Mouse (Mus musculus) ES-Bruce4 (cell line): ENCODE results near the gene Samd14. TPM values are rescaled to one million over a fixed set of nuclear protein-coding genes. Genes with fewer than 3 reads are reported as not detected.
A peak's percentile ranks its signal among the peaks of the same experiment; 100 is the strongest.

Experiments used
- H3K27ac ChIP-seq: 2 replicates; pipeline ENCODE4 v1.5.1; 2012; ENCODE audit warnings: low read length, inconsistent platforms; ENCODE audit not compliant: insufficient read depth
- H3K27me3 ChIP-seq: 2 replicates; pipeline ENCODE4 v1.6.1; 2012; ENCODE audit warnings: mild to moderate bottlenecking, low read length, inconsistent platforms; ENCODE audit not compliant: control insufficient read depth, poor library complexity, insufficient read depth, severe bottlenecking
- H3K36me3 ChIP-seq: 2 replicates; pipeline ENCODE4 v1.6.1; 2012; ENCODE audit warnings: inconsistent platforms, mild to moderate bottlenecking, low read length, moderate library complexity; ENCODE audit not compliant: control insufficient read depth, poor library complexity, insufficient read depth, severe bottlenecking
- H3K4me1 ChIP-seq: one replicate; pipeline ENCODE4 v1.8.1; 2011; ENCODE audit warnings: low read length; ENCODE audit not compliant: control insufficient read depth, insufficient read depth
- H3K4me3 ChIP-seq: 2 replicates; pipeline ENCODE4 v1.5.1; 2011; ENCODE audit warnings: low read depth, mild to moderate bottlenecking, low read length
- H3K9ac ChIP-seq: 2 replicates; pipeline ENCODE4 v1.6.1; 2012; ENCODE audit warnings: low read depth, mild to moderate bottlenecking, inconsistent platforms; ENCODE audit not compliant: poor library complexity, severe bottlenecking
- H3K9me3 ChIP-seq: replicated peaks from 2 replicates; pipeline ENCODE4 v1.6.1; 2012; ENCODE audit warnings: mild to moderate bottlenecking, low read length, inconsistent platforms; ENCODE audit not compliant: control insufficient read depth, poor library complexity, insufficient read depth, severe bottlenecking
- CTCF ChIP-seq: IDR thresholded peaks from one replicate; pipeline ENCODE4 v1.8.1; 2011; ENCODE audit warnings: low read depth, low read length
- EP300 ChIP-seq: IDR thresholded peaks from 2 replicates; pipeline ENCODE4 v1.6.1; 2011; ENCODE audit warnings: low read depth, low read length; ENCODE audit not compliant: insufficient read depth
- POLR2A ChIP-seq: IDR thresholded peaks from one replicate; pipeline ENCODE4 v1.8.1; 2011; ENCODE audit warnings: low read length; ENCODE audit not compliant: insufficient read depth
- polyA plus RNA-seq: library from polyadenylated mRNA; stranded (reverse); fragments of >200 nt; gene quantifications from 2 replicates; pipeline ENCODE4 v1.2.4, GENCODE M21; 2011; ENCODE audit warnings: low read depth; ENCODE audit not compliant: missing spikeins, insufficient read depth, insufficient read length

The Samd14 gene
- polyA plus RNA-seq, 1 experiment = 0.30 TPM

GRCm38 (mm10) chr11:95011416-95011815 is 1.7 kb downstream of the Samd14 start:
- H3K4me3 ChIP-seq = no peak overlapping the region
- no peak overlapping the region for H3K9ac ChIP-seq
- H3K27me3 ChIP-seq = peaks cover 5% of the 10 kb centered on the region
- TF ChIP-seq EP300 (no peak), CTCF (no peak), POLR2A (no peak)
- no peaks in the 10 kb centered on the region for H3K36me3 ChIP-seq
- no peaks in the 10 kb centered on the region for H3K9me3 ChIP-seq
- H3K4me1 ChIP-seq = no peaks in the 10 kb centered on the region
- H3K27ac ChIP-seq = no peak overlapping the region

- no peaks in the 10 kb centered on the region for H3K4me1 ChIP-seq
- TF ChIP-seq POLR2A = no peak
- no peak for TF ChIP-seq CTCF
- no peak for TF ChIP-seq EP300
- H3K4me3 ChIP-seq = no peak overlapping the region
- H3K27me3 ChIP-seq = peaks cover 5% of the 10 kb centered on the region
- no peaks in the 10 kb centered on the region for H3K36me3 ChIP-seq
- H3K9ac ChIP-seq = no peak overlapping the region
- H3K9me3 ChIP-seq = no peaks in the 10 kb centered on the region
- no peak overlapping the region for H3K27ac ChIP-seq
These were observed 2.4 kb downstream of the Samd14 start for GRCm38 (mm10) chr11:95012075-95012474.

GRCm38 (mm10) chr11:95012487-95012886 is 2.8 kb downstream of the Samd14 start:
- no peak for TF ChIP-seq POLR2A
- TF ChIP-seq EP300 = no peak
- TF ChIP-seq CTCF = no peak
- H3K4me3 ChIP-seq = no peak overlapping the region
- H3K4me1 ChIP-seq = no peaks in the 10 kb centered on the region
- no peaks in the 10 kb centered on the region for H3K36me3 ChIP-seq
- H3K27me3 ChIP-seq = peaks cover 5% of the 10 kb centered on the region
- no peak overlapping the region for H3K27ac ChIP-seq
- no peaks in the 10 kb centered on the region for H3K9me3 ChIP-seq
- H3K9ac ChIP-seq = no peak overlapping the region

GRCm38 (mm10) chr11:95015484-95015883 is 5.8 kb downstream of the Samd14 start:
- Histone ChIP-seq H3K4me1 (no peaks in the 10 kb centered on the region), H3K9me3 (no peaks in the 10 kb centered on the region), H3K27ac (no peak overlapping the region), H3K36me3 (no peaks in the 10 kb centered on the region), H3K27me3 (peaks cover under 1% of the 10 kb centered on the region), H3K4me3 (no peak overlapping the region), H3K9ac (no peak overlapping the region)
- TF ChIP-seq POLR2A = no peak
- no peak for TF ChIP-seq CTCF
- no peak for TF ChIP-seq EP300

GRCm38 (mm10) chr11:95022237-95022992 is 12.7 kb downstream of the Samd14 start:
- H3K27me3 ChIP-seq = no peaks in the 10 kb centered on the region
- no peaks in the 10 kb centered on the region for H3K36me3 ChIP-seq
- TF ChIP-seq CTCF (peak; percentile 74), POLR2A (no peak), EP300 (no peak)

GRCm38 (mm10) chr11:95023481-95023880 is 13.8 kb downstream of the Samd14 start:
- H3K27me3 ChIP-seq = no peaks in the 10 kb centered on the region
- H3K27ac ChIP-seq = no peak overlapping the region
- no peaks in the 10 kb centered on the region for H3K4me1 ChIP-seq
- no peaks in the 10 kb centered on the region for H3K9me3 ChIP-seq
- TF ChIP-seq POLR2A (no peak), CTCF (no peak), EP300 (no peak)
- H3K36me3 ChIP-seq = no peaks in the 10 kb centered on the region
- H3K9ac ChIP-seq = no peak overlapping the region
- no peak overlapping the region for H3K4me3 ChIP-seq

More at GRCm38 (mm10) chr11:95022237-95022992, 12.7 kb downstream of the Samd14 start:
- no peaks in the 10 kb centered on the region for H3K9me3 ChIP-seq
- no peak overlapping the region for H3K27ac ChIP-seq
- H3K4me3 ChIP-seq = no peak overlapping the region
- no peaks in the 10 kb centered on the region for H3K4me1 ChIP-seq
- no peak overlapping the region for H3K9ac ChIP-seq
